Mouse (Mus musculus) adrenal gland, postnatal 36 days (tissue): Measurements from ENCODE around the gene Atp6v0b. TPM values are rescaled to one million over a fixed set of nuclear protein-coding genes. Genes with fewer than 3 reads are reported as not detected.

Experiments used
- DNase-seq, 2 experiments: peaks; one replicate each; pipeline ENCODE4 v3.0.0; 2021; ENCODE audit warnings: mixed read lengths in 1 of 2
- total RNA-seq, 2 experiments: library from RNA; stranded (reverse); gene quantifications; 2 replicates each; pipeline ENCODE4 v1.2.3; 2021

Gene Atp6v0b
- total RNA-seq, 2 experiments from 2014 or later = 215 to 216 TPM

GRCm38 (mm10) chr4:117908834-117909453 lies 21.8 kb upstream of the Atp6v0b start:
- no peak for DNase-seq

GRCm38 (mm10) chr4:117906196-117906595 lies 19.1 kb upstream of the Atp6v0b start:
- DNase-seq = peak in 1 of 2 experiments; percentile 28

- DNase-seq = no peak
These were observed 17.6 kb upstream of the Atp6v0b start for GRCm38 (mm10) chr4:117904761-117905160.

GRCm38 (mm10) chr4:117904094-117904493 lies 17.0 kb upstream of the Atp6v0b start:
- no peak for DNase-seq

GRCm38 (mm10) chr4:117898111-117898510 lies 11.0 kb upstream of the Atp6v0b start:
- DNase-seq = no peak

GRCm38 (mm10) chr4:117896031-117896430 lies 8.9 kb upstream of the Atp6v0b start:
- no peak for DNase-seq

GRCm38 (mm10) chr4:117895339-117895738 lies 8.2 kb upstream of the Atp6v0b start:
- no peak for DNase-seq

GRCm38 (mm10) chr4:117894601-117895000 lies 7.5 kb upstream of the Atp6v0b start:
- no peak for DNase-seq

GRCm38 (mm10) chr4:117893376-117893775 lies 6.2 kb upstream of the Atp6v0b start:
- peak; percentile 80 to 84 for DNase-seq

- DNase-seq = peak; percentile 86 to 88
These were observed 4.6 kb upstream of the Atp6v0b start, which contains the start of gene Dph2 for GRCm38 (mm10) chr4:117891738-117892161. TSS of gene Dph2 (minus strand) at chr4:117892032.

- no peak for DNase-seq
These were observed 3.6 kb upstream of the Atp6v0b start for GRCm38 (mm10) chr4:117890750-117891149.

- DNase-seq = no peak
These were observed 2.9 kb upstream of the Atp6v0b start for GRCm38 (mm10) chr4:117890031-117890430.

GRCm38 (mm10) chr4:117889471-117889870 lies 2.3 kb upstream of the Atp6v0b start:
- no peak for DNase-seq

GRCm38 (mm10) chr4:117887920-117888319 lies 787 bp upstream of the Atp6v0b start:
- no peak for DNase-seq

GRCm38 (mm10) chr4:117886644-117887043 lies 489 bp downstream of the Atp6v0b start:
- DNase-seq = peak in 1 of 2 experiments; percentile 49

GRCm38 (mm10) chr4:117885994-117886393 lies 1.1 kb downstream of the Atp6v0b start:
- no peak for DNase-seq

- no peak for DNase-seq
These were observed 2.0 kb downstream of the Atp6v0b start for GRCm38 (mm10) chr4:117885093-117885492.

- no peak for DNase-seq
These were observed 3.0 kb downstream of the Atp6v0b start for GRCm38 (mm10) chr4:117884146-117884545.

GRCm38 (mm10) chr4:117882701-117883691 lies 4.1 kb downstream of the Atp6v0b start, which contains the start of gene B4galt2:
TSS of gene B4galt2 (minus strand) at chr4:117883487.
- peak; percentile 73 to 81 for DNase-seq

GRCm38 (mm10) chr4:117878703-117879102 lies 8.4 kb downstream of the Atp6v0b start:
- DNase-seq = no peak

GRCm38 (mm10) chr4:117878301-117878700 lies 8.8 kb downstream of the Atp6v0b start:
- no peak for DNase-seq

- peak in 1 of 2 experiments; percentile 61 for DNase-seq
These were observed 13.5 kb downstream of the Atp6v0b start for GRCm38 (mm10) chr4:117873615-117874014.

GRCm38 (mm10) chr4:117872471-117872886 lies 14.7 kb downstream of the Atp6v0b start, which contains the start of gene Ccdc24:
TSS of gene Ccdc24 (minus strand) at chr4:117872557.
- peak in 1 of 2 experiments; percentile 25 for DNase-seq
